Mouse (Mus musculus) limb, embryonic 13.5 days (tissue): ENCODE measurements around the gene Vwa8. TPM values are rescaled to one million over a fixed set of nuclear protein-coding genes. Genes with fewer than 3 reads are reported as not detected.

Source experiments
- ATAC-seq: fragments of 200-750 bp; cut with Nextera tagmentation; 2 replicates; pipeline ENCODE4 v1.8.0; 2017; ENCODE audit warnings: low read depth, moderate number of reproducible peaks, moderate TSS enrichment; ENCODE audit not compliant: low FRiP score
- H3K27ac ChIP-seq: fragments of 300-500 bp; sonication (generic); 2 replicates; pipeline ENCODE4 v1.5.1; 2015; ENCODE audit warnings: inconsistent platforms, mild to moderate bottlenecking, moderate library complexity
- H3K27me3 ChIP-seq: fragments of 300-500 bp; sonication (generic); 2 replicates; pipeline ENCODE4 v1.6.1; 2015; ENCODE audit warnings: mild to moderate bottlenecking, inconsistent platforms
- H3K36me3 ChIP-seq: fragments of 300-500 bp; sonication (generic); 2 replicates; pipeline ENCODE4 v1.6.1; 2015; ENCODE audit warnings: inconsistent platforms, mild to moderate bottlenecking, moderate library complexity
- H3K4me1 ChIP-seq: fragments of 300-500 bp; sonication (generic); 2 replicates; pipeline ENCODE4 v1.6.1; 2015; ENCODE audit warnings: inconsistent platforms
- H3K4me2 ChIP-seq: fragments of 300-500 bp; sonication (generic); replicated peaks from 2 replicates; pipeline ENCODE4 v1.6.1; 2015; ENCODE audit warnings: inconsistent platforms, mild to moderate bottlenecking, moderate library complexity
- H3K4me3 ChIP-seq: fragments of 300-500 bp; sonication (generic); 2 replicates; pipeline ENCODE4 v1.5.1; 2015; ENCODE audit warnings: moderate library complexity, mild to moderate bottlenecking, inconsistent platforms
- H3K9ac ChIP-seq: fragments of 300-500 bp; sonication (generic); 2 replicates; pipeline ENCODE4 v1.6.1; 2015; ENCODE audit warnings: mild to moderate bottlenecking, inconsistent platforms
- H3K9me3 ChIP-seq: fragments of 300-500 bp; sonication (generic); 2 replicates; pipeline ENCODE4 v1.6.1; 2016; ENCODE audit warnings: inconsistent platforms
- WGBS: fragments of 180-500 bp; shearing (Covaris S2); methylation state at CpG from one replicate; pipeline ENCODE4 v1.1.7; 2015; 5-methylcytosine and 5-hydroxymethylcytosine counted together
- polyA plus RNA-seq: library from polyadenylated mRNA; unstranded; fragments of >200 nt; fragmentation: Nextera tagmentation; extraction: Ambion mirVana; gene quantifications from 2 replicates; pipeline ENCODE4 v1.2.1, GENCODE M21; 2015

The Vwa8 gene
- polyA plus RNA-seq, 1 experiment from 2014 or later: 11.2 TPM

GRCm38 (mm10) chr14:79243038-79243883 lies 394.4 kb downstream of the Vwa8 start:
- Histone ChIP-seq H3K9me3 (no peaks in the 10 kb centered on the region), H3K4me1 (peaks cover 25% of the 10 kb centered on the region), H3K27ac (no peak overlapping the region), H3K27me3 (no peaks in the 10 kb centered on the region), H3K36me3 (no peaks in the 10 kb centered on the region), H3K4me3 (no peak overlapping the region), H3K4me2 (no peak overlapping the region), H3K9ac (no peak overlapping the region)
- no peak for ATAC-seq
- WGBS: 80% methylated on average over 12 of the region's 12 CpGs

GRCm38 (mm10) chr14:79244571-79244970 lies 395.7 kb downstream of the Vwa8 start:
- 66% methylated on average over 3 of the region's 3 CpGs for WGBS
- Histone ChIP-seq H3K9me3 (no peaks in the 10 kb centered on the region), H3K4me1 (peaks cover 34% of the 10 kb centered on the region), H3K4me3 (no peak overlapping the region), H3K36me3 (no peaks in the 10 kb centered on the region), H3K27me3 (no peaks in the 10 kb centered on the region), H3K27ac (no peak overlapping the region), H3K4me2 (no peak overlapping the region), H3K9ac (no peak overlapping the region)
- ATAC-seq: no peak

GRCm38 (mm10) chr14:79251727-79252285 lies 403.0 kb downstream of the Vwa8 start:
- Histone ChIP-seq H3K36me3 (no peaks in the 10 kb centered on the region), H3K27me3 (no peaks in the 10 kb centered on the region), H3K4me2 (no peak overlapping the region), H3K9ac (no peak overlapping the region), H3K4me3 (no peak overlapping the region), H3K27ac (no peak overlapping the region), H3K9me3 (no peaks in the 10 kb centered on the region), H3K4me1 (peaks cover 14% of the 10 kb centered on the region)
- ATAC-seq: no peak
- 66% methylated on average over 5 of the region's 5 CpGs for WGBS

Other genes with a start within 250 kb of the Vwa8 start
- 1.1 and 1.2 TPM in 2 replicates for gene Dgkh, start 116.3 kb upstream of the Vwa8 start, polyA plus RNA-seq